Mouse (Mus musculus) lung, postnatal 10 days (tissue): Measurements from ENCODE around the gene Rptor.

ENCODE experiments used
- DNase-seq: peaks from one replicate; pipeline ENCODE4 v3.0.0; 2021

The Rptor gene

DNA sequence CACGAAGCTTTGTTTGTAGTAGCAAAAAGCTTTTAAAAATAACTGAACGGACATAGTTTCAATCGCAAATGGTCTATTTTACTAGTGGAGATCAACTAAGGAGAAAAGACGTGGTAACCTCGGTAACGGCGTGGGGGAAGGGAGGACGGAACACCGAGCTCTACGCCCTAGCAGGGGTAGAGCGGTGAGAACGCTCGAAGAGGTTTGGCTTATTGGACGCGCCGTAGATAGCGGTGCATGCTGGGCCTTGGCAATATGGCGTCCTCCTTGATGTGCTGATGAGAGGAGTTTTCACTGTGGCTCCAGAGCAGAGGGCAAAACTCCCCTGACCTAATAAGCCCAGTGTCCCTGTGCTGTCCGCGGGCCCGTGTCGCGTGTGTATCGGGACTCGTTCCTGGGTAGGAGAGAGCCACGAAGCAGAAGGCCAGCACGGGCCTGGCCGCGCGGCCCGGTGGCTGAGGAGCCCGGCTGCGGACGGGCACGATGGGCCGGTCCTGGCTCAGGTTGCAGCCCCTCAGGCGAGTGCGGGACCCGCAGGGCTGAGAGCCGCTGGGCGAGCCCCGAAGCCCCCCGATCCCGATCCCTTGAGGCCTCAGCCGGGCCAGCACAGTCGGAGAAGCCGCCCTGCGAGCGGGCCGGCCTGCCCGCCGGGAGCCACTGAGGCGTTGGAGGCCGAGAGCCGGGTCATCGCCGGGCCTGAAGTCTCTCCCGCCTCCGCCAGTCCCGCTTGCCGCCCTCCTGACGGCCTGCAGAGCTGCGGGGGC, at the start of gene Rptor:
Rptor (plus strand) TSS at position 143 of the 764 bp plus-strand sequence.
- peak; percentile 98 for DNase-seq

DNA sequence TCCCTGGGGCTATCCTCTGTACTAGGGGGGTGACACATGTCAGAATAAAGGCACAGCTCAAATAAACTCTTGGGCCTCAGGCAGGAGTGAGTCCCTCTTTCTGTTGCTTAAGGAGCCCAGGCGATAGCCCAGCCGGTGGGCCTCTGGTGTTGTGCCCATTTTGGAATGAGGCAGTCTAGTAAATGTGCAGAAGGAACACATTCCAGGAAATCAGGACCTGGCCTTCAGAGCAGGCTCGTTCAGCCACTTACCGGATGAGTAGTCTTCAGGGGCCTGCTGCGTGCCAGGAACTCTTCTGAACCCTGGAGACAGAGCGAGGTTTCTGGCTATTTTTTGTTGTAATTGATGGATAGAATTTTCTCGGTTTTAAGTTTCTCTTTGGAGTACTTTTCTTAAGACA, 48.0 kb upstream of the Rptor start:
- no peak for DNase-seq

DNA sequence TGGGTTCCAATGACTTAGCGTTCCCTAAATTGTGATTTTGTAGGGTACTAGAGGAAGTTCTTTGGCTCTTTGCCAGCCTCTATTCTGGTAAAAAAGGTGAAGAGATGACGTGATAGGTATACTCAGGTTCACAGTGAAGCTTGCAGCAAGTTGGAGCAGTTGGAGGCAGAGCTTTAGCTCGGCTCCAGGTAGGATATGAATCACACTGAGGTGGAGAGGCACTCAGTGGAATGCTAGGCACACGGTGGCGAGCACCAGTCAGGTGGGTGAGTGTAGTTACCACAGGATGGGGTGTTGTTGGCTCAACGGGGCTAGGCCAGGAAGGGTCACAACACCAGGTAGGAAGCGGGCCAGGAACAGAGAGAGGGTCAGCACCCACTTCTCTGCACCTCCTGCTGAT, 47.5 kb upstream of the Rptor start:
- DNase-seq = no peak

DNA sequence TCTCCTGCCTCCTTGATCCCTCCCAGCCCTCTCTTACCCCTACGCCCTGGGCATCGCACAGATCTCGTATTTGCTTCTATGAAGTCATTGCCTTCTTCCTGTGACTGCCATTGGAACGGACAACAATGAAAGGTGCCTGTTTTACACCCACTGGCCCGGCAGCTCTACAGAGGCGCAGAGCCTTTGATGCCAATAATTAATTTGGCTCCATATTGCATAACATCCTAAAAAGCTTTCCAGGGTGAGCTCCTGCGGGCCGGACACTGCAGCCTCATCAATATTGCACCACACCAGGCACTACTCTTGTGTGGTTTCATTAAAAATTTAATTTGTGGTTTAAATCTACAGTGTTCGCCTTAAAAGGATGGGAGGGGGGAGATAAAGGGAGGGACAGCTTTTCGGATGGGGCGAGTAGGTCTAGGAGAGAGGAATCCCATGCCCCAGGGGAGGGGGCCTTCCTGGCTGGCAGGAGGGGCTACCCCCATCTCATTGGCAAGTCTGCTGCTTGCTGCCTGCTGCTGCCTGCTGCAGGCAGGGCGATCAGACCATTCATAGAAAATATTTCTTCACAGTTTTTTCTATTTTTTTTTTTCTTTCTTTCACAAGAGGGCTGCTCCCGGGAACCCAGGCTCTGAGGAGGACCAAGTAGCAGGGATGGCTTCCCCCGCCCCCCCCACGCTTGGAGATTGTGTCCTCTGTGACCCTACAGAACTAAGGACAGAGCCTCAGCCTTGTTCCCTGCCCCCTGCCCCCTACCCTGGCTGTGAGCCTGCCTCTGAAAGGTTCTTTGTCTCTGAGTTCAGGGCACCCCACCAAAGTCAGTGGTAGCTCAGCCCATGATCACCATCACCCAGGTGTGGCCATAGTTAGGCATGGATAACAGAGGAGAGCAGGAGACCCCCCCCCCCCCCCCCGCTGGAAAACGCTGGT, 44.5 kb upstream of the Rptor start:
- no peak for DNase-seq

DNA sequence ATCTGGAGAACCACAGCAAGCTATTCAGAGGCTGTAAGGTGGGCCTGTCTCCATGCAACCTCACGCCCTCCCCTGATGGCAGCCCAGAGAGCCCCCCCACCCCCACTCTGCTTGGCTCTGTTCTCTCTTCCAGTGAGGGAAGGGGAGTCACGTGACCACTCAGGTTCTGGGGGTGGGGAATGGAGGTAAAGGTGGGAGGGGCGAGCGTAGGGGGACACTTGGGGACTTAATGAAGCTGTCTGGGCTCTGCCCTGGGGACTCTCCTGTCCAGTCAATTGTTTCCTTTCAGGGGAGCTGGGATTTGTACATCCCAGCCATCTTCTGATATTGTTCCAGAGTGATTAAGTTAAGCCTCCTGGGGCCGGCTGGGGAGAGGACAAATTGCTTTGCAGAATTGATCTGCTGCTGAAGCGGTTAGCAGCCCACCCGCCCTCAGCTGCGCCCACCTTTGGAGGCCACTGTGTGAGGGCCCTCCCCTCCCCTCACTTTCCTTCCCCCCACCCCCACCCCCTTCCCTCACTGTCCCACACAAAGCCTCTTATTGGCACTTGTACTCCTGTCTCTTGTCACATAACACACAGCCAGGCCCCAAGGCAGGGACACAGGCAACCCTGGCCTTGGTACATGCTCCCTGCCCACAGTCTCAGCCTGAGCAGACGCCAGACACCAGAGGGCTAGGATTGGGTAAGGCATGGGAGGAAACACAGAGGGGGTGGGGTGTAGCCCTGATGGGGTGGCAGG, 43.7 kb upstream of the Rptor start:
- no peak for DNase-seq

DNA sequence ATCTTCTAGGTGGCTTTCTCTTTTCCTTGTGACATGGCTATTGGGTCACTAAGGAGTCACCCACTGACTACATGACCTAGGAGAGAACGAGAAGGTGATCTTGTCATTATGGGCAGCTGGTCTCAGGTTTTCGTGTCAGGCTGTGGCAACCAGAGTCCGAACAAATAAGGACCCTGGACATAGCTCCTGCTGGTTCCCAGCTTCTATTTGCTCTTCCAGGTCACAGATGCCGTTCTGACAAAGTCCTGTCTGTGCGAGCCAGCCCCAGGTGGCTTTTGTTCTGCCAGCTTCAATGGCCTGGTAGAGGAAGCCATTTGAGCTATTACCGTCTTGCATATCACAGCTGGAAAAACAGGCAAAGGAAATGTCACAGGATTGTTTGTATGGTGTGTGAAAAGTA, 40.4 kb upstream of the Rptor start:
- no peak for DNase-seq

DNA sequence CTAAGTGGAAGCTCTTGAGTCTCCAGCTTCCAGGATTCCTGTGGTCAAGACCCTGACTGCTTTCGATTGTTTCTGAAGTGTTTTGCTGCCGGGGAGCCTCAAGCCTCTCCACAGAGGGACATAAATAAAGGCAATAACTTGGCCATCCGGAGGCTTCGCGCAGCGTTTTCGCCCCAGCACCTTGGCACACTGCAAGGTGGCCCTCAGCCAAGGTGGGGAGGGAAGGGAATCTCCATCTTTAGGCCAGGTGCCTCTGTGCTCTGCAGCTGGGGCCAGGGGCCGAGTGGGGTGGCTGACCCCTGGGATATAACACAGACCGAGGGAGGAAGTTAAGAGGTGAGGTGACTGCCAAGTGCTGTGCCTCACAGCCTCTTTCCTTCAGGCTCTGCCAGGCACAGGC, 39.5 kb upstream of the Rptor start:
- no peak for DNase-seq

DNA sequence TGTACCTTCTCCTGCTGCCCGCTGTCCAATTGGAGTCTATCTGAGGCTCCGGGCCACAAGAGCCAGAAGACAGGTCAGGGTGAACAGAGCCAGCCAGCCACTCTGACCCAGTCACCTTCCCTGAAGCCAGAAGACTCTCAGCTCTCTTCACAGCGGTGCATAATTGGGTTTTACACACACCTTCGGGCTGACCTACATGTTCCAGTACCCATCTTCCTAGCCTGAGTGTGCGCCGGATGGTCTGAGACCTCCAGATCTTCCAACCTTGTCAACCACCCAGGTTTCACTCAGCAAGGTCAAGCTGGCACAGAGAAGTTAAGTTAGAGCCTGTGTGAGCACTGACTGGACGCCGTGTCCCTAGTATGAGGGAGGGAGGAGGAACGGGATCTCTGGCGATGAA, 38.3 kb upstream of the Rptor start:
- DNase-seq = no peak

DNA sequence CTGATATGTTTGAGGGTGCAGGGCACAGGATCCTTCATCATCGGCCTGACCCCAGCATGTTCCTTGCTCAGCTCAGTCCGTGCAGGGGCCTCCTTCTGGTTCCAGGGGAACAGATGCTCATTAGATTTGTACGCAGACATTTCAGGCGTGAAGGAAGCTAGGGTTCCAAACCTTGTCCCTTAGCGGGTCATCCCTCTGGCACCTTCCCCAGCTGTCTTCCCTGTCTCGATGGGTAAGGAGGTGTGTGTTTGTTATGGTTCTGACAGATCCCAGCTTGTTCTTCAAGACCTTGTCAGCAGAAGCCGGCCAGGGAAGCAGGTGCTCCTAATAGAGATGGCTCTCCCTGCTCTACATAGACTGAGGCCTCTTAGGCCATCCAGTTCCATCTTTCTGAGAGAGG, 37.7 kb upstream of the Rptor start:
- DNase-seq = no peak

DNA sequence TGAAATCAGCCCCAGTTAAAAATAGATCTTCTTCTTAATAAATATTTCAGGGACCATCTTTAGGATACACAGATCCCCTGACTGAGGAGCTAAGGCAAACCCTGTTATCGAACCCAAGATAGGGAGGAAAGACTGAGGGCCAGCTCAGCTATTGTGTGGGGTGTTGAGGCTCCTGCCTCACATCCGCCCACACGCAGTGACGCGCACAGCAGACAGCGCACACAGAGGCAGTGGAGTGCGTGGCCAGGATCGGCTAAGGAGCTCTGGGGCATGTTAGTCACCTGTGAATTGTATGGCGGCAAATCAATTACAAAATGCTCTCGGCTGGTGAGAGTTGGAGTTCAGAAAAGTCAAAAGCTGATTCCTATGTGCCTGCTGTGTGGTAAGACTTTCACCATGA, 37.0 kb upstream of the Rptor start:
- no peak for DNase-seq

DNA sequence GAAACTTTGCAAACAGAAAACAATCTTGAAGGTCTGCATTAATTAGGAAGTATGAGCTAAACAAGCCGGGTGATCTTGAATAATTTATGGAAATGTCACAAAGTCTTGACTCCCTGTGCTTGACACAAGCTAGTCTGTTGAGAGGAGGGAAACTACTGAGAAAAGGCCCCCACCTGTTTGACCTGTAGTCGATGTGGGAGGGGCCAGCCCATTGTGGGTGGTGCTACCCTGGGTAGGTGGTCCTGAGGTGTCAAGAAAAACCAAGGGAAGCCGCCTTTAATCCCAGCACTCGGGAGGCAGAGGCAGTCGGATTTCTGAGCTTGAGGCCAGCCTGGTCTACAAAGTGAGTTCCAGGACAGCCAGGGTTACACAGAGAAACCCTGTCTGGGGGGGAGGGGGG, 36.5 kb upstream of the Rptor start:
- no peak for DNase-seq

DNA sequence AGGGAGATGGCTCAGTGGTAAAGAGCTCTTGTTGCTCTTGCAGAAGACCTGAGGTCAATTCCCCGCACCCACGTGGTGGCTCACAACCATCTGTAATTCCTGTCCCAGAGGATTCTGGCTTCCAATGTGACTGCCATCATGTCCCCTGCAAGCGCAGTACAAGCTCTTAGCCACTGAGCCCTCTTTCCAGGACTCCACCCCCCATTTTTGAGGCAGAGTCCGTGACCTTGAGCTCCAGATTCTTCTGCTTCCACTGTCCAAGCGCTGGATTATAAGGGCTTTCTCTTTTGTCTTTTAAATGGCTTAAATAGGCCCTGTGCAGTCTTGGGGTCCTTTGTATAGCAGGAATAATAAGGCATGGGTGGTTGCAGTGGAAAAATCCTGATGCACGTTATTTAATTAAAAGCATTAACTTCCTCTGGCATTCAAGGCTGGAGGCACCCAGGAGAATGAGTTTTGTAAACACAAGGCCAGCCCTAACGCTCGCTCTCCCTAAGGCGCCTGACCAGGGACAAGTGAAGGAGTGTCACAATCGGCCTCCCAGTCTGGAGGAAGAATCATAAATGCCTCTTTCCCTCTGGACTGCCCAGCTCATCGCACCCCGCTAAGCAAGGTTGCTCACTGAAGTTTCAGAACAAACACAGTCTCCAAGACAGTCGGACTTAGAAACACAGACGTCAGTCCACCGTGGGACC, 30.2 kb upstream of the Rptor start:
- no peak for DNase-seq

DNA sequence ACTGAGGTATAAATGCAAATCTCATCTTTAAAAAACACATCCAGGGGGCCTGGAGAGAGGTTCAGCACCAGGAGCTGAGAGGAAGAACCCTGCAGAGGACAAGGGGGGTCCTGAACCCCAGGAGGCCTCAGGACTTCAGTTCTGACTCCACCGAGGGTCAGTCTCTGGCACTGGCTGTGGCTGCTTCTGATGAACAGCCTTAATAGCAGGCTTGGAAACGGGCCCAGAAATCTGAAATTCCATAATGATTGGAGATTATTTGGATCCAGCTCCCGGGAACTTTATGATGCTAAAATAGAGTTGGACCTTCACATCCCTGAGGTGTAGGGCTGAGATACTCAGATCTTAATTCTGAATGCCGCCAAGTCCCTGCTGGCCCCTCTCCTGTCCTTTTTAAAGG, 25.9 kb upstream of the Rptor start:
- peak; percentile 29 for DNase-seq

DNA sequence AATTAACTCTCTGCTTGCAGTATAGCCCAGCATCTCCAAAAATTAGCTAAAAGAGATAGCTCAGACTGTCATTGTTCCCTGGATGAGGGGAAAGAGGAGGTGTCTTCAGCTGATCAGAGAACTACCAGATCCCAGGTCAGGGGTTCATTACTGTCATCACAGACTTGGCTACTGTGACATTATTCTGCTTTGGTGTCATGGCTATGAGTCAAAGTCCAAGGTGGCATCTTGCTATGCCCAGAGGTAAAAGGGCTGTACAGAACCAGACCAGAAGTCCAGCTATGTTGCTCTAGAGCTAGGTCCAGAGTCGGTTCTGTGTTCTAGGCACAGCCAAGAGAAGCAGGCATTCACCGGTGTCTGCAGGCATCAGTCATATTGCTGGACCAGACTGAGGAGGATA, 25.0 kb upstream of the Rptor start:
- DNase-seq = no peak

DNA sequence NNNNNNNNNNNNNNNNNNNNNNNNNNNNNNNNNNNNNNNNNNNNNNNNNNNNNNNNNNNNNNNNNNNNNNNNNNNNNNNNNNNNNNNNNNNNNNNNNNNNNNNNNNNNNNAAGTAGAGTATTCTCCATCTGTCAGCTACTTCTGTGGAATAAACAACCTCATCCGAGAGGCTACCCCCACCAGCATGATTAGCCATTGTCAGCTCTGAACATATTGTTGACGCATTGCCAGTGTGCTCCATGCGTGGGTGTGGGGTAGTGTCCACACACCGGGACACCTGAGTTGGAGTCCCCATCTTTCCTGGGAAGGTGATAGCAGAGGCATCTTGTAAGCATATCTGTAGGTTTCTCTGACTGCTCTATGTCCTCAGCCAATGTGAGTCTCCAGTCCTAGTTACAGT, 16.2 kb upstream of the Rptor start:
- DNase-seq = no peak

DNA sequence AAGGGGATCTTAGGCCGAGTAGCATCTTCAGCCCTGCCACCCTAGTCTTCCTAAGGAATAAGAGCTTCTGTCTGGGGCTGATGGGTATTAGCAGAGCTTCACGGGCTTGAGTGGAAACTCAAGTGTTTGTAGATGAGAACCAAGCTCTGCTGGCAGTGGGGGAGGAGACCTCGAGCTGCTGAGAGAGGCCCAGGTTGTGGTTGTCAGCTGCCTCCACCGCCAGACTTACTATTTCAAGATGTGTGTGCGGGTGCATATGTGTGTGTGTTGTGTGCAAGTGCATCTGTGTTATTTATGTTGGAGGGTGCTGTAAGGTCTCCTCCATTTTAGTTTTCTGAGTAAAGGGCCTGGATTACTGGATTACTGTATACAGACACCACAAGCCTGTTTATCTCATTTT, 15.6 kb upstream of the Rptor start:
- DNase-seq = no peak

DNA sequence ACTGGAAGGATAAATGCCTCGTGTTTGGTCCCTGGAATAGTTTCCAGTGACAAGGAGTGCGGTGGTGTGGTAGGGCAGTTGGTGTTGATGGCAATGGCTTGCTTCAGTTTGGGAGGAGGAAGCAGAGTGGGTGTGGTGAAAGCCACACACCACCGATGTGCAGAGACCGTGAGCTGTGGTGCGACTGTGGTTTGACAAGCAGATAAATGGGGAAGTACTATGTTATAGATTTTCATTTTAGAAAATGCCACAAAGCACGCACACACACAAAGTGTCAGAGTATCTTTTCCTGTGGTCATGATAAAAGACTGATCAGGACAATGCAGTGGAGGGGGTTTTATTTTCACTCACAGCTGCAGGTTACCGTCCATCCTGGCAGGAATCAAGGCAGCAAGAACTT, 13.5 kb upstream of the Rptor start:
- DNase-seq = no peak

DNA sequence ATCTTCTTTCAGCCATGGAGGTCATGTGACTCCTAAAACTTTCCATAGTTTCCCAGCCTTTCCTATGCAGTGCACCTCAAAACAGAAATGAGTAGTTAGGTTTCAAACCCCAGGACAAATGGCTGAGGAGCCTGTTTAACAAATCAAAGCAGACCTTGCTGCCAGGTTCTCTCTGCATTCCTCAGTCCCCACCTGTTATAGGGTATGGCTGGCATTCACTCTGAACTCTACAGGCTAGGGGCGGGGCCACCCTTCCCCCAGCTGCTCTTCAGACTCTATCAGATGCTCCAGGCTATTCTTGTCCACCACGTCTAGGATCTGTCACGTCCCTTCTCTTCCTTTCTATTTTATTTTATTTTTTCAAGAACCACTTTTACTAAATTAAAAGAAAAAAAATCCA, 8.7 kb upstream of the Rptor start:
- peak; percentile 6 for DNase-seq

DNA sequence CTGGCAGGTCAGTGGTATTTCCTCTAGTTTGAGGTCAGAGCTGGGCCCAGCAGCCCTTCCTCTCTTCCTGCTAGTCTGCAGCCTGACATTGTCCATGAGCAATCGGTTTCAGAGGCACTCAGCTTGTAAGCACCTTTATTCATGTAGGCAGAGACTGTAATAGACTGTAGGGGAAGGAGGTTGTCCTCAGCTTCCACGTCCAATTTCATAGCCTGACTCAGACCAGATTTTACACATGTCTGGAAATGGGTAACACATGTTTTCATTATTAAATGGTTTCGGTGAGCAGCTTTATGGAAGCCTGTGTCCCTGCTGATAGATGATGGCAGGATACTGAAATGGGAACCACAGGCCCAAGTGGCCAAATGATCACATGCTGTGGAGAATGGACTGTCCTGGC, 3.8 kb upstream of the Rptor start:
- DNase-seq = no peak

DNA sequence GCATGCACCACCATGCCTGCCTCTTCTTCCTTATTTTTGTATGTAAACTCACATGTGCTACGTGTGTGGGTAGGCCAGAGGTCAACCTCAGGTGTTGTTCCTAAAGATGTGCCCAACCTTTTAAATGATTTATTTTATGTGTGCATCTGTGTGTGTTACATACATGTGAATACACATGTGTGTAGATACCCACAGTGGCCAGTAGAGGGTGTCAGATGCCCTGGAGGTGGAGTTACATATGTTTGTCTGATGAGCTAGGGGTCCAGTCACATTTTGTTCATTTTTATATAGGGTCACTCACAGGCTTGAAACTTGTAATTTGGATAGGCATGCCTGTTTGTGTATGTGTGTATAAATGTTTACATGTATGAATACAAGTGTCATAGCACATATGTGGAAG, 2.4 kb upstream of the Rptor start:
- DNase-seq = no peak

DNA sequence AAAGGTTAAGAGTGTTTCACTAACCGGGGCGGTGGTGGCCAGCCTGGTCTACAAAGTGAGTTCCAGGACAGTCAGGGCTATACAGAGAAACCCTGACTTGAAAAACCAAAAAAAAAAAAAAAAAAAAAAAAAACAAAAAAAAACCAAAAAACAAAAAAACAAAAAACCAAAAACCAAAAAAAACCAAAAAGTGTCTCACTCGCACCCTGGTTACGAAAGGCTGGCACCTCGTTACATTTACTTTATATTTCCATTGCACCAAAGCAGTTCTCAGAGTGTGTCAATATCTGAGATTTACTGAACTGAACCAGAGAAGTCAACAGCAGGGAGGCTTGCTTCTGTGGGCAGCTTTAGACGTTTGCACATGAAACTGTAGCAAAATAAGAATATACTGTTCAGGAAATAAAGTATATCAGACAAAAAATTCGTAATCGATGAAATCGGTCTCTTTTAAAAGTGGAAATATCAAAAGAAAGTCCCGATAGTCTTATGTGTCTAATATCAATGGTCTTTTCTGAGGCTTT, 466 bp upstream of the Rptor start:
- DNase-seq = no peak

DNA sequence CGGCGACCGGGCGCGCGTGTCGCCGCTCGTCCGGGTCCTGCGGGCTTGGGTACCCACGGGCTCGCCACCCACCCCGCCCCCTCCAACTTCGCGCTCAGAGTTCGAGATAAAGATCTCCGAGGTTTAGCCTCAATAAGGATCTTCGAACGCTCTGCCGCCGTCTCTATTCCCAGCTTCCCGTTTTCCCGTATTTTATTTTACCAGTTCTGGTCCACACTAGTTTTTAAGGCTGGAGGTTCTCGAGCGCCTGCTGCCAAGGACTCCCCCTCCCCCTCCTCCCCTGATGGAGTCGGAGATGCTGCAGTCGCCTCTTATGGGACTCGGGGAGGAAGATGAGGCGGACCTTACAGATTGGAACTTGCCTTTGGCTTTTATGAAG, 811 bp downstream of the Rptor start:
- DNase-seq = peak; percentile 29

DNA sequence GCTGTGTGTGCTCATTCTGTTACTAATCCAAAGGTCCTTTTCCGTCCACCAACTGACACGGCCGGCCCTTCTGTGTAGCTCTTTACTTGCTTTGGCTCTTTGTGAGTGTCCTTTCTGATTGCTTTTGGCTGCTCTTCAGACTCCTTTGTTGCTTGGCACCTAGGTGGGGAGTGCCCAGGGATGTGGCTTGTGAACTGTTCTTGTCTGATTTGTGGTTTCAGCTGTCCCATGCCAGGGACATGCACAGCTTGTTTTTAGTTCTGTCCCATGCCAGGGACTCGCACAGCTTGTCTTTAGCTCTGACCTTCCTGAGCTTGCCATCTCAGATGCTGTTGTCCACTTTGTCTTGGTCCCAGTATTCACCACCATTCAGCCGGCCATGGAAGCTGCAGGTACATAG, 4.8 kb downstream of the Rptor start:
- DNase-seq = no peak
